Mouse (Mus musculus): Measurements from ENCODE around the gene Ccr8. TPM values are rescaled to one million over a fixed set of nuclear protein-coding genes. Genes with fewer than 3 reads are reported as not detected.

Gene Ccr8
- polyA plus RNA-seq, 2 experiments = 1.6 to 3.4 TPM

DNA sequence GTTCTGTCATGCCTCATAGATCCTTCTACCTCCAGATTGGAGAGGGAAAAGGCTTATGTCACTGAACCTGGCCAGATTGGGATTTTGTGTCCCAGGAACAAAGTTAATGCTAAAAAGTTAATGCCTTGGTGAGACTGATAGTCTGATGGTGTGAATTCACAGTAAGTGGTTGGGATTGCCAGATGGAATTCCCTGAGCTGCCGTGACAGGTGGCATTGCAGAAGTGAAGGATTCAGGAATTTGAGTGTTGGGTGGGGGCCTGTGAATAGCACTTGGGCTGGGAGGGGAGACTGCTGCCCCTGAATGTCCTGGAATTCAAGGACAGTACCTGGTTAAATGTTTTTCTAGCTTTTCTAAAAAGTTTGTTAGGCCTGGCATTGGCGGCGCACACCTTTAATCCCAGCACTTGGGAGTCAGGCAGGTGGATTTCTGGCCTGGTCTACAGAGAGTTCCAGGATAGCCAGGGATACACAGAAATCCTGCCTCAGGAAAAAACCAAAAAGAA lies 39.9 kb downstream of the Ccr8 start:
- Histone ChIP-seq H3K9me3 (ENCODE audit: control insufficient read depth, low read length) (no peaks in the 10 kb centered on the region), H3K4me1 (ENCODE audit: control insufficient read depth, insufficient read depth, low read length) (peaks cover 11% of the 10 kb centered on the region), H3K9ac (ENCODE audit: low read depth, low read length, severe bottlenecking) (no peak overlapping the region), H3K27me3 (ENCODE audit: control insufficient read depth, insufficient read depth, low read length) (no peaks in the 10 kb centered on the region), H3K36me3 (ENCODE audit: control insufficient read depth, insufficient read depth, low read length) (peaks cover 49% of the 10 kb centered on the region), H3K4me2 (replicated peaks; ENCODE audit: low read depth, low read length, severe bottlenecking) (no peak overlapping the region), H3K27ac (replicated peaks; ENCODE audit: low read depth, low read length) (no peak overlapping the region), H3K4me3 (replicated peaks; ENCODE audit: low read length) (no peak overlapping the region)
- WGBS = 86% methylated on average over 3 of the region's 3 CpGs
- ATAC-seq (ENCODE audit: low FRiP score, low read depth) (no peak), DNase-seq (ENCODE audit: low spot score) (no peak)
- no peak for TF ChIP-seq POLR2A (IDR thresholded peaks at IDR 0.05; ENCODE audit: borderline replicate concordance, extremely low read depth, insufficient read depth, insufficient read length)

- no peaks in the 10 kb centered on the region for H3K9me3 ChIP-seq (ENCODE audit: control insufficient read depth, low read length)
- no peak overlapping the region for H3K4me2 ChIP-seq (replicated peaks; ENCODE audit: low read depth, low read length, severe bottlenecking)
- H3K27ac ChIP-seq (replicated peaks; ENCODE audit: low read depth, low read length) = no peak overlapping the region
- 36% methylated on average over 8 of the region's 8 CpGs for WGBS
- TF ChIP-seq POLR2A (IDR thresholded peaks at IDR 0.05; ENCODE audit: borderline replicate concordance, extremely low read depth, insufficient read depth, insufficient read length) = no peak
- DNase-seq (ENCODE audit: low spot score) = no peak
- H3K27me3 ChIP-seq (ENCODE audit: control insufficient read depth, insufficient read depth, low read length) = no peaks in the 10 kb centered on the region
- peaks cover 49% of the 10 kb centered on the region for H3K36me3 ChIP-seq (ENCODE audit: control insufficient read depth, insufficient read depth, low read length)
- ATAC-seq (ENCODE audit: low FRiP score, low read depth) = no peak; the same call in 1 of the 2 replicates
- H3K4me3 ChIP-seq (replicated peaks; ENCODE audit: low read length) = no peak overlapping the region
- no peak overlapping the region for H3K9ac ChIP-seq (ENCODE audit: low read depth, low read length, severe bottlenecking)
- peaks cover 10% of the 10 kb centered on the region; the same call in 1 of the 2 replicates for H3K4me1 ChIP-seq (ENCODE audit: control insufficient read depth, insufficient read depth, low read length)
Observed at GRCm38 (mm10) chr9:120132980-120133754, 41.3 kb downstream of the Ccr8 start.

- H3K9ac ChIP-seq (ENCODE audit: low read depth, low read length, severe bottlenecking) = no peak overlapping the region
- DNase-seq (ENCODE audit: low spot score) = no peak
- no peak for TF ChIP-seq POLR2A (IDR thresholded peaks at IDR 0.05; ENCODE audit: borderline replicate concordance, extremely low read depth, insufficient read depth, insufficient read length)
- no peak for ATAC-seq (ENCODE audit: low FRiP score, low read depth)
- no peak overlapping the region for H3K4me2 ChIP-seq (replicated peaks; ENCODE audit: low read depth, low read length, severe bottlenecking)
- no peak overlapping the region for H3K27ac ChIP-seq (replicated peaks; ENCODE audit: low read depth, low read length)
- WGBS = 42% methylated on average over 6 of the region's 6 CpGs
- H3K9me3 ChIP-seq (ENCODE audit: control insufficient read depth, low read length) = no peaks in the 10 kb centered on the region
- no peak overlapping the region for H3K4me3 ChIP-seq (replicated peaks; ENCODE audit: low read length)
- peaks cover 45% of the 10 kb centered on the region for H3K36me3 ChIP-seq (ENCODE audit: control insufficient read depth, insufficient read depth, low read length)
- no peaks in the 10 kb centered on the region for H3K27me3 ChIP-seq (ENCODE audit: control insufficient read depth, insufficient read depth, low read length)
- peaks cover 4% of the 10 kb centered on the region; the same call in 1 of the 2 replicates for H3K4me1 ChIP-seq (ENCODE audit: control insufficient read depth, insufficient read depth, low read length)
Observed at GRCm38 (mm10) chr9:120133755-120134475, 42.0 kb downstream of the Ccr8 start.

- TF ChIP-seq POLR2A (IDR thresholded peaks at IDR 0.05; ENCODE audit: borderline replicate concordance, extremely low read depth, insufficient read depth, insufficient read length) = no peak
- no peaks in the 10 kb centered on the region for H3K4me1 ChIP-seq (ENCODE audit: control insufficient read depth, insufficient read depth, low read length)
Observed at GRCm38 (mm10) chr9:120134529-120135160, 42.7 kb downstream of the Ccr8 start.

DNA sequence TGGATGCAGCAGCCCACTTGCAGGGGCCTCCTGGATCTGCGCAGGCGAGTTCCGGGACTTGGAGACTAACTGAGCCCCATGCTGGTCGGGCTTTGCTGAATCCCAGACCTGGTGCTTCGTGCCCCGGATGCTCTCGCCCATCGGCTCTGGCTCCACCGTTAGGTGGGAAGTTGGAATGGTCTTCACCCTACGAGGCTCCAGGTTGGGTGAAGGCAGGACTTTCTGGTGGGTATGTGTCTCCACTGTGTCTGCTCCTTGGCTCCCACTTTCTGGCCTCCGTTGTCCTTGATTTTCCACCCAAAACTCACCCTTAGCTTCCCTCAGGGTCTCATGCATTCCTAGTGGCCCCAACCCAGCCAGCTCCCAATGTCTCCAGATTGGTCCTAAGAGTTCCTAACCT lies 43.5 kb downstream of the Ccr8 start:
- H3K4me1 ChIP-seq (ENCODE audit: control insufficient read depth, insufficient read depth, low read length) = no peaks in the 10 kb centered on the region
- no peaks in the 10 kb centered on the region for H3K27me3 ChIP-seq (ENCODE audit: control insufficient read depth, insufficient read depth, low read length)
- ATAC-seq (ENCODE audit: low FRiP score, low read depth) (no peak), DNase-seq (ENCODE audit: low spot score) (no peak)
- H3K36me3 ChIP-seq (ENCODE audit: control insufficient read depth, insufficient read depth, low read length) = peaks cover 29% of the 10 kb centered on the region
- H3K4me2 ChIP-seq (replicated peaks; ENCODE audit: low read depth, low read length, severe bottlenecking) = no peak overlapping the region
- no peaks in the 10 kb centered on the region for H3K9me3 ChIP-seq (ENCODE audit: control insufficient read depth, low read length)
- 88% methylated on average over 10 of the region's 11 CpGs for WGBS
- no peak for TF ChIP-seq POLR2A (IDR thresholded peaks at IDR 0.05; ENCODE audit: borderline replicate concordance, extremely low read depth, insufficient read depth, insufficient read length)
- no peak overlapping the region for H3K4me3 ChIP-seq (replicated peaks; ENCODE audit: low read length)
- no peak overlapping the region for H3K27ac ChIP-seq (replicated peaks; ENCODE audit: low read depth, low read length)
- H3K9ac ChIP-seq (ENCODE audit: low read depth, low read length, severe bottlenecking) = no peak overlapping the region

More at GRCm38 (mm10) chr9:120134529-120135160, 42.7 kb downstream of the Ccr8 start:
- Histone ChIP-seq H3K36me3 (ENCODE audit: control insufficient read depth, insufficient read depth, low read length) (peaks cover 37% of the 10 kb centered on the region), H3K27ac (replicated peaks; ENCODE audit: low read depth, low read length) (no peak overlapping the region), H3K9me3 (ENCODE audit: control insufficient read depth, low read length) (no peaks in the 10 kb centered on the region), H3K27me3 (ENCODE audit: control insufficient read depth, insufficient read depth, low read length) (no peaks in the 10 kb centered on the region), H3K4me3 (replicated peaks; ENCODE audit: low read length) (no peak overlapping the region), H3K9ac (ENCODE audit: low read depth, low read length, severe bottlenecking) (no peak overlapping the region), H3K4me2 (replicated peaks; ENCODE audit: low read depth, low read length, severe bottlenecking) (no peak overlapping the region)
- DNase-seq (ENCODE audit: low spot score) = no peak
- WGBS = 87% methylated on average over 13 of the region's 13 CpGs
- no peak for ATAC-seq (ENCODE audit: low FRiP score, low read depth)
